Mouse (Mus musculus) CH12.LX (cell line): ENCODE measurements at regions not wholly inside any gene's neighbourhood (a gene's known extent, or its start where the extent isn't known, plus 50 kb on each side); places are given as distances from the start of the nearest gene placed in this dataset.

Experiments used
- DNase-seq: peaks from one replicate; pipeline ENCODE4 v3.0.0-alpha.2; 2013; ENCODE audit errors: extremely low read depth
- H3K27ac ChIP-seq: 2 replicates; pipeline ENCODE4 v1.5.1; 2012; ENCODE audit warnings: low read depth, mild to moderate bottlenecking, control low read depth, moderate library complexity; ENCODE audit not compliant: insufficient read depth
- H3K27me3 ChIP-seq: replicated peaks from 2 replicates; pipeline ENCODE3; 2012; ENCODE audit warnings: inconsistent platforms
- H3K36me3 ChIP-seq, 2 experiments: replicated peaks in 1 of 2; 2 replicates each; pipeline versions ENCODE3 to v1.6.1; 2012; ENCODE audit warnings: inconsistent platforms in 1 of 2, low read length in 1 of 2, mild to moderate bottlenecking in 1 of 2, mixed read lengths in 1 of 2, moderate library complexity in 1 of 2; ENCODE audit not compliant: control insufficient read depth in 1 of 2, insufficient read depth in 1 of 2
- H3K4me1 ChIP-seq, 2 experiments: 2 replicates each; pipeline ENCODE4 v1.6.1; 2012; ENCODE audit warnings: inconsistent platforms in 1 of 2, moderate library complexity in 1 of 2; ENCODE audit not compliant: insufficient read depth in 2 of 2, control insufficient read depth in 1 of 2
- H3K4me2 ChIP-seq: 2 replicates; pipeline ENCODE4 v1.6.1; 2012; ENCODE audit warnings: low read depth, mild to moderate bottlenecking, control low read depth; ENCODE audit not compliant: poor library complexity, insufficient read depth, severe bottlenecking
- H3K4me3 ChIP-seq, 3 experiments: fragments of 150-350 bp in 1 of 3; sonication (generic) in 1 of 3; replicated peaks in 1 of 3; 2 replicates each; pipeline versions ENCODE3 to v1.5.1; 2011 to 2012; ENCODE audit warnings: low read depth in 2 of 3, low read length in 2 of 3, mild to moderate bottlenecking in 2 of 3, moderate library complexity in 2 of 3, control low read depth in 1 of 3, improper control_type of control experiment in 1 of 3, inconsistent platforms in 1 of 3, mixed read lengths in 1 of 3; ENCODE audit not compliant: poor library complexity in 1 of 3
- H3K79me2 ChIP-seq: replicated peaks from 2 replicates; pipeline ENCODE4 v1.6.1; 2012; ENCODE audit warnings: mild to moderate bottlenecking, moderate library complexity; ENCODE audit not compliant: control insufficient read depth, poor library complexity, insufficient read depth, severe bottlenecking; ENCODE audit errors: extremely low read depth
- H3K9ac ChIP-seq: 2 replicates; pipeline ENCODE4 v1.6.1; 2012; ENCODE audit warnings: low read depth, mild to moderate bottlenecking, control low read depth, moderate library complexity; ENCODE audit not compliant: insufficient read depth
- H3K9me3 ChIP-seq: replicated peaks from 2 replicates; pipeline ENCODE3; 2012; ENCODE audit warnings: low read length, inconsistent platforms, mixed read lengths
- E2F4 ChIP-seq: IDR thresholded peaks from 2 replicates; pipeline ENCODE4 v1.6.1; 2011; ENCODE audit warnings: low read depth, low read length, improper control_type of control experiment; ENCODE audit not compliant: insufficient replicate concordance
- ELF1 ChIP-seq: IDR thresholded peaks from 2 replicates; pipeline ENCODE4 v1.6.1; 2014; ENCODE audit warnings: low read depth, mild to moderate bottlenecking, inconsistent platforms, low read length, improper control_type of control experiment
- EP300 ChIP-seq: IDR thresholded peaks from 2 replicates; pipeline ENCODE4 v1.6.1; 2011; ENCODE audit warnings: low read length, improper control_type of control experiment
- ETS1 ChIP-seq: conservative IDR thresholded peaks from 2 replicates; pipeline ENCODE4 v1.6.1; 2012; ENCODE audit warnings: low read depth, mild to moderate bottlenecking, inconsistent platforms, low read length, improper control_type of control experiment, moderate library complexity
- GABPA ChIP-seq: IDR thresholded peaks from 2 replicates; pipeline ENCODE4 v1.6.1; 2012; ENCODE audit warnings: low read depth, low read length, improper control_type of control experiment, inconsistent platforms; ENCODE audit not compliant: insufficient replicate concordance
- HCFC1 ChIP-seq: IDR thresholded peaks from 2 replicates; pipeline ENCODE4 v1.6.1; 2012; ENCODE audit warnings: low read depth, mild to moderate bottlenecking, inconsistent platforms, low read length, improper control_type of control experiment
- IRF4 ChIP-seq: IDR thresholded peaks from 2 replicates; pipeline ENCODE4 v1.6.1; 2014; ENCODE audit warnings: low read depth, mild to moderate bottlenecking, inconsistent platforms, low read length, improper control_type of control experiment
- JUN ChIP-seq: IDR thresholded peaks from 2 replicates; pipeline ENCODE4 v1.6.1; 2011; ENCODE audit warnings: low read depth, mild to moderate bottlenecking, low read length, improper control_type of control experiment, moderate library complexity; ENCODE audit not compliant: insufficient read depth
- JUND ChIP-seq: conservative IDR thresholded peaks from 2 replicates; pipeline ENCODE4 v1.6.1; 2011; ENCODE audit warnings: low read depth, low read length, improper control_type of control experiment
- KAT2A ChIP-seq: IDR thresholded peaks from 2 replicates; pipeline ENCODE4 v1.6.1; 2012; ENCODE audit warnings: low read length, improper control_type of control experiment, inconsistent platforms; ENCODE audit not compliant: insufficient replicate concordance
- MAFK ChIP-seq: IDR thresholded peaks from 2 replicates; pipeline ENCODE4 v1.6.1; 2011; ENCODE audit warnings: low read length, improper control_type of control experiment; ENCODE audit not compliant: insufficient replicate concordance
- MAX ChIP-seq: IDR thresholded peaks from 2 replicates; pipeline ENCODE4 v1.6.1; 2011; ENCODE audit warnings: low read length, improper control_type of control experiment
- MAZ ChIP-seq: IDR thresholded peaks from 2 replicates; pipeline ENCODE4 v1.6.1; 2012; ENCODE audit warnings: low read depth, mild to moderate bottlenecking, inconsistent platforms, low read length, improper control_type of control experiment, moderate library complexity
- MXI1 ChIP-seq: IDR thresholded peaks from 2 replicates; pipeline ENCODE4 v1.6.1; 2011; ENCODE audit warnings: mild to moderate bottlenecking, low read depth, low read length, improper control_type of control experiment
- NRF1 ChIP-seq: IDR thresholded peaks from 2 replicates; pipeline ENCODE4 v1.6.1; 2014; ENCODE audit warnings: low read depth, mild to moderate bottlenecking, inconsistent platforms, low read length, improper control_type of control experiment, moderate library complexity
- PAX5 ChIP-seq: IDR thresholded peaks from 2 replicates; pipeline ENCODE4 v1.6.1; 2012; ENCODE audit warnings: low read length, inconsistent platforms, mixed read lengths
- POLR2AphosphoS2 ChIP-seq: IDR thresholded peaks from 2 replicates; pipeline ENCODE4 v1.6.1; 2011; ENCODE audit warnings: low read depth, low read length, improper control_type of control experiment
- RAD21 ChIP-seq: IDR thresholded peaks from 2 replicates; pipeline ENCODE4 v1.6.1; 2011; ENCODE audit warnings: low read depth, mild to moderate bottlenecking, low read length, improper control_type of control experiment, moderate library complexity
- SIN3A ChIP-seq: IDR thresholded peaks from 2 replicates; pipeline ENCODE4 v1.6.1; 2012; ENCODE audit warnings: low read length, improper control_type of control experiment, inconsistent platforms
- SMC3 ChIP-seq: IDR thresholded peaks from 2 replicates; pipeline ENCODE4 v1.6.1; 2011; ENCODE audit warnings: low read depth, low read length, improper control_type of control experiment
- TBP ChIP-seq: conservative IDR thresholded peaks from 2 replicates; pipeline ENCODE4 v1.6.1; 2011; ENCODE audit warnings: low read depth, low read length, improper control_type of control experiment
- TCF12 ChIP-seq: IDR thresholded peaks from 2 replicates; pipeline ENCODE4 v1.6.1; 2014; ENCODE audit warnings: low read depth, mild to moderate bottlenecking, inconsistent platforms, low read length, improper control_type of control experiment
- USF2 ChIP-seq: conservative IDR thresholded peaks from 2 replicates; pipeline ENCODE4 v1.6.1; 2011; ENCODE audit warnings: low read depth, low read length, improper control_type of control experiment
- ZKSCAN1 ChIP-seq: IDR thresholded peaks from 2 replicates; pipeline ENCODE4 v1.6.1; 2012; ENCODE audit warnings: low read depth, inconsistent platforms, low read length, improper control_type of control experiment, borderline replicate concordance
- ZMIZ1 ChIP-seq: IDR thresholded peaks from 2 replicates; pipeline ENCODE4 v1.6.1; 2012; ENCODE audit warnings: low read depth, mild to moderate bottlenecking, inconsistent platforms, low read length, improper control_type of control experiment
- dilution Hi-C: fragments of 300-500 bp; cut with MboI; formaldehyde crosslinking; loops from 2 replicates; pipeline ENCODE4 v1.14.3; 2020; ENCODE audit warnings: low sequenced_read_pairs; ENCODE audit not compliant: extremely low pct_unique_long_range_greater_than_20kb, extremely low pct_ligation_motif_present
- in situ Hi-C: fragments of 300-500 bp; cut with MboI; formaldehyde crosslinking; loops from 3 replicates; pipeline ENCODE4 v1.14.3; 2019; ENCODE audit warnings: low sequenced_read_pairs, low pct_ligation_motif_present, low pct_unique_long_range_greater_than_20kb, mixed read lengths

DNA sequence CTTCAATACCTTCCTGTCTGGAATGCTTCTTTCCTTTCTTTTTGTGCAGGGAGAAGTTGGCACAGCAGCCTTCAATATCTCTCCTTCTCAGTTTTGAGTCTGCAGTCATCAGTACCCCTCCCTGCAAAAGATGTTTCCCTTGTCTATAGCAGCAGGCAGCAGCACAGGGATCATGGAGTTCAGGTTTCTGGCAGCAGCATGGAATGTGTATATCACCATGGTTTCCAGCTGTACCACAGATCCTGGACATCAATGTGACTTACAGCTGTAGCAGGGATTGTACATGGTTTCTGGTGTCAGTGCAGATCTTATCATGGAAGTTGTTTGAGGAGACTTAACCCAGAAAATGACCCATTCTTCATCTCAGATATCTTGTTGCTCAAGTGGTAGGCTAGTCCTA is 331.7 kb downstream of the Bmp2 start:
- dilution Hi-C loops (no loop called here), in situ Hi-C loops (no loop called here)
- no peak for DNase-seq
- Histone ChIP-seq H3K79me2 (no peaks in the 10 kb centered on the region), H3K27me3 (no peaks in the 10 kb centered on the region), H3K36me3 (no peaks in the 10 kb centered on the region), H3K27ac (no peak overlapping the region), H3K4me1 (no peaks in the 10 kb centered on the region), H3K4me3 (no peak overlapping the region), H3K9me3 (peaks cover 7% of the 10 kb centered on the region), H3K9ac (no peak overlapping the region), H3K4me2 (no peak overlapping the region)
- TF ChIP-seq MXI1 (no peak), EP300 (no peak), PAX5 (no peak), MAFK (no peak), GABPA (no peak), USF2 (no peak), ETS1 (no peak), E2F4 (no peak), NRF1 (no peak), TCF12 (no peak), SIN3A (no peak), SMC3 (no peak), KAT2A (no peak), ELF1 (no peak), MAX (no peak), POLR2AphosphoS2 (no peak), TBP (no peak), ZMIZ1 (no peak), IRF4 (no peak), RAD21 (no peak)

DNA sequence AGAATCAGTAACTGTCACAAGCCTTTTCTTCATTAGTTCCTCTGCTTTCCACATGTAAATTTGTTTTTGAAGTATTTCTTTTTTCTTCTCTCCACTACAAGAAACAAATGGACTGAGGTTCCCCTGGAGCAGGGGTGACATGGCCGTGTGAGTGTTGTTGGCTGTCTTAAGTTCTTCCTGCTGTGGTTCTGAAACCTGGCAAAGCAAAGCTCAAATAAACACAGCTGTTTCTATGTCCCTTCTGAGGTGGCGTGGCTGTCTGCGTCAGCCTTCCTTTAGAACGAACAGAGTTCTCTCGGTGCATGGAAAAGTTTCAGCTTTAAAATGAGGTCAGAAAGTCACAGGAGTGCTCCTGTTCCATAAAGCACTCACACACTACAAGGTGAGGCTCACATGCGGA is 354.3 kb downstream of the Bmp2 start:
- TF ChIP-seq USF2 (no peak), ZKSCAN1 (no peak), MAZ (no peak), HCFC1 (no peak), PAX5 (no peak), NRF1 (no peak), MXI1 (no peak), E2F4 (no peak), MAFK (no peak), JUN (no peak), JUND (no peak), EP300 (no peak), ZMIZ1 (no peak)
- in situ Hi-C loops (no loop called here), dilution Hi-C loops (no loop called here)
- H3K4me1 ChIP-seq: no peaks in the 10 kb centered on the region
- H3K79me2 ChIP-seq: no peaks in the 10 kb centered on the region
- H3K36me3 ChIP-seq: no peaks in the 10 kb centered on the region
- H3K27ac ChIP-seq: no peak overlapping the region
- H3K4me3 ChIP-seq: no peak overlapping the region
- no peaks in the 10 kb centered on the region for H3K27me3 ChIP-seq
- DNase-seq: no peak
- H3K9me3 ChIP-seq: peaks cover 8% of the 10 kb centered on the region
- H3K4me2 ChIP-seq: no peak overlapping the region
- H3K9ac ChIP-seq: no peak overlapping the region
